Mouse (Mus musculus): ENCODE measurements at regions not wholly inside any gene's neighbourhood (a gene's known extent, or its start where the extent isn't known, plus 50 kb on each side); places are given as distances from the start of the nearest gene placed in this dataset.

DNA sequence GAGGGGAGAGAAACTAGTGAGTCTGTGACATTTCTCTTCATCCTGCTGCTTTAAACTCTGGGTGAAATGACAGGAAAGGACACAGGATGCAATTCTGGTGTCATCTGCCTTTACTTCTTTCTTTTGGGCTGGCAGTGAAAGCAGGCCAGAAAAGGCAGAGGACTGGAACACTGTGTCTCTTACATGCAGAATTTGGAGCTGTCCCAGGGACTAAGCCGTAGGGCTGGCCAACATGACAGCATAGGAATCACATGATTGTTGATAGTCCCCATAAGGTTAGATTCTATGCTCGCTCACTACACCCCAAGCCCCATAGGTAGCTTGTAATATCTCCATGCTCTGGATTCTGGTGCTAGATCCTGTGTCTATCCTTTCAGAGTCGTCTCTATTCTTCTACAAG is 274.5 kb upstream of the Klf4 start:
- in situ Hi-C loops (cut with MboI; ENCODE audit: low pct_ligation_motif_present, low pct_unique_long_range_greater_than_20kb, low sequenced_read_pairs) = no loop called here
- no peaks in the 10 kb centered on the region for H3K36me3 ChIP-seq (replicated peaks in 1 of 2; ENCODE audit: control insufficient read depth in 1 of 2, insufficient read depth in 1 of 2, low read length in 1 of 2)
- H3K27ac ChIP-seq (ENCODE audit: insufficient read depth, low read depth) = no peak overlapping the region
- no peaks in the 10 kb centered on the region for H3K79me2 ChIP-seq (replicated peaks; ENCODE audit: control insufficient read depth, extremely low read depth, insufficient read depth, poor library complexity, severe bottlenecking)
- no peaks in the 10 kb centered on the region for H3K9me3 ChIP-seq (replicated peaks; ENCODE audit: low read length)
- TF ChIP-seq MXI1 (IDR thresholded peaks at IDR 0.05; ENCODE audit: low read depth, low read length) = no peak
- no peak for TF ChIP-seq ZNF384 (IDR thresholded peaks at IDR 0.05; ENCODE audit: low read depth, low read length)
- TF ChIP-seq PAX5 (IDR thresholded peaks at IDR 0.05; ENCODE audit: low read length) = no peak
- TF ChIP-seq KAT2A (IDR thresholded peaks at IDR 0.05; ENCODE audit: insufficient replicate concordance, low read length) = no peak
- no peak for TF ChIP-seq JUN (IDR thresholded peaks at IDR 0.05; ENCODE audit: insufficient read depth, low read depth, low read length)
- TF ChIP-seq RAD21 (IDR thresholded peaks at IDR 0.05; ENCODE audit: low read depth, low read length) = no peak
- no peak for TF ChIP-seq TCF12 (IDR thresholded peaks at IDR 0.05; ENCODE audit: low read depth, low read length)
- TF ChIP-seq CHD1 (IDR thresholded peaks at IDR 0.05; ENCODE audit: low read depth, low read length) = no peak
- no peak for TF ChIP-seq EP300 (IDR thresholded peaks at IDR 0.05; ENCODE audit: low read length)
- no peak for TF ChIP-seq NRF1 (IDR thresholded peaks at IDR 0.05; ENCODE audit: low read depth, low read length)
- H3K4me1 ChIP-seq (ENCODE audit: control insufficient read depth in 1 of 2, insufficient read depth in 2 of 2) = peaks cover 0 to 2% of the 10 kb centered on the region in 2 experiments; a peak in 2 of 4 replicates
- no peaks in the 10 kb centered on the region for H3K27me3 ChIP-seq (replicated peaks)
- no peak overlapping the region for H3K4me3 ChIP-seq (replicated peaks in 1 of 3; ENCODE audit: low read depth in 2 of 3, low read length in 2 of 3, poor library complexity in 1 of 3)
- H3K9ac ChIP-seq (ENCODE audit: insufficient read depth, low read depth) = no peak overlapping the region
- DNase-seq (ENCODE audit: extremely low read depth) = no peak
- no peak overlapping the region for H3K4me2 ChIP-seq (ENCODE audit: insufficient read depth, low read depth, poor library complexity, severe bottlenecking)
- dilution Hi-C loops (cut with MboI; ENCODE audit: extremely low pct_ligation_motif_present, extremely low pct_unique_long_range_greater_than_20kb, low sequenced_read_pairs) = no loop called here

DNA sequence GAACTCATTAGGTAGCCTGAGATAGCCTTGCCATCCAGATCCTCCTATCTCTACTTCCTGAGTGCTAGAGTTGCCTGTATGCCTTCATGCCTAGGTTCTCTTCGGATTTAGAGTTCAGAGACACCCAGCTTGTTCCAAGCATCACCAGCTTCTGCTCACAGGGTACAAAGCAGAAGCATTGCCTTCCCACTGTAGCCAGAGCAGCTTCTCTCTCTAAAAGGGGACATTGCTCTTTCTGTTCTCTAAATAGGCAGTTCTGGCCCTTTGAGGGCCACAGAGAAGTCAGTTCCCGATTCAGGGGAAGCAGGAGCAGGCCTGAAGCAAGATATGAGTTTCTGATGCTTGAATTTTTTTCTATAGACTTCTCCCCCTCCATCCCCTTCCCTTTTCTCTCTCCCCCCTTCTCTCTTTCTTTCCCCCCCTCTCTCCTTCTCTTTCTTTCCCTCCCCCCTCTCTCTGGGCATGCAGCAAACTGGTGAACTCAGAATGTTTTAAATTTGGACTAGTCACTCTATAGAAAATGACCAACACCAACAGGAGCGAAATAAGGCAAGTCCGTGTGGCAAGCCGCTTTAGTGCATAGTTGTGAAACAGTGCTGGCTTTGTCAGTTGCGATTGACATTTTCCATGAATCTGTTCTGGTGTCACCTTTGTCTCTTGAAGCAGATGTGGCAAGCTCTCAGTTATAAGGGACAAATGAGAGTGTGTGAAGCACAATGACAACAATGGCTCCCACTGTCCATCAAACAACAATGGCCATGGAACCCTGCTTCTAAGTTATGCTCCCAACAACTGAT is 273.2 kb upstream of the Klf4 start:
- no peak overlapping the region for H3K27ac ChIP-seq (ENCODE audit: insufficient read depth, low read depth)
- dilution Hi-C loops (cut with MboI; ENCODE audit: extremely low pct_ligation_motif_present, extremely low pct_unique_long_range_greater_than_20kb, low sequenced_read_pairs) = no loop called here

More for the DNA sequence above, 273.2 kb upstream of the Klf4 start:
- Histone ChIP-seq H3K27me3 (replicated peaks) (no peaks in the 10 kb centered on the region), H3K4me3 (replicated peaks in 1 of 3; ENCODE audit: low read depth in 2 of 3, low read length in 2 of 3, poor library complexity in 1 of 3) (no peak overlapping the region), H3K36me3 (replicated peaks in 1 of 2; ENCODE audit: control insufficient read depth in 1 of 2, insufficient read depth in 1 of 2, low read length in 1 of 2) (no peaks in the 10 kb centered on the region), H3K9me3 (replicated peaks; ENCODE audit: low read length) (no peaks in the 10 kb centered on the region), H3K9ac (ENCODE audit: insufficient read depth, low read depth) (no peak overlapping the region), H3K4me1 (ENCODE audit: control insufficient read depth in 1 of 2, insufficient read depth in 2 of 2) (peaks cover 0 to 4% of the 10 kb centered on the region in 2 experiments; a peak in 2 of 4 replicates), H3K4me2 (ENCODE audit: insufficient read depth, low read depth, poor library complexity, severe bottlenecking) (no peak overlapping the region), H3K79me2 (replicated peaks; ENCODE audit: control insufficient read depth, extremely low read depth, insufficient read depth, poor library complexity, severe bottlenecking) (no peaks in the 10 kb centered on the region)
- in situ Hi-C loops (cut with MboI; ENCODE audit: low pct_ligation_motif_present, low pct_unique_long_range_greater_than_20kb, low sequenced_read_pairs) = no loop called here
- DNase-seq (ENCODE audit: extremely low read depth) = no peak
- no peak for TF ChIP-seq TBP (conservative IDR thresholded peaks at IDR 0.05; ENCODE audit: low read depth, low read length)
- TF ChIP-seq JUN (IDR thresholded peaks at IDR 0.05; ENCODE audit: insufficient read depth, low read depth, low read length) = no peak
- TF ChIP-seq NELFE (IDR thresholded peaks at IDR 0.05; ENCODE audit: low read depth, low read length) = no peak
- TF ChIP-seq ZC3H11A (IDR thresholded peaks at IDR 0.05; ENCODE audit: low read depth, low read length) = no peak
- no peak for TF ChIP-seq POLR2AphosphoS2 (IDR thresholded peaks at IDR 0.05; ENCODE audit: low read depth, low read length)
- no peak for TF ChIP-seq PAX5 (IDR thresholded peaks at IDR 0.05; ENCODE audit: low read length)
- TF ChIP-seq ZNF384 (IDR thresholded peaks at IDR 0.05; ENCODE audit: low read depth, low read length) = no peak
- TF ChIP-seq NRF1 (IDR thresholded peaks at IDR 0.05; ENCODE audit: low read depth, low read length) = no peak

All from CH12.LX (cell line).